Mouse (Mus musculus) forebrain, embryonic 14.5 days (tissue): ENCODE data around the gene A4gnt. TPM values are rescaled to one million over a fixed set of nuclear protein-coding genes. Genes with fewer than 3 reads are reported as not detected.

Experiments used
- ATAC-seq: fragments of 200-750 bp; cut with Nextera tagmentation; 2 replicates; pipeline ENCODE4 v1.8.0; 2017; ENCODE audit warnings: mild to moderate bottlenecking, moderate library complexity
- DNase-seq: peaks from one replicate; pipeline ENCODE4 v3.0.0-alpha.2; 2015; ENCODE audit warnings: low spot score
- H3K27ac ChIP-seq: fragments of 300-500 bp; sonication (generic); 2 replicates; pipeline ENCODE4 v1.5.1; 2014; ENCODE audit warnings: low read depth, mild to moderate bottlenecking, control low read depth, low read length, moderate library complexity
- H3K27me3 ChIP-seq: fragments of 300-500 bp; sonication (generic); replicated peaks from 2 replicates; pipeline ENCODE4 v1.6.1; 2014; ENCODE audit warnings: low read length, control low read depth, mixed read lengths; ENCODE audit not compliant: control insufficient read depth, insufficient read depth
- H3K36me3 ChIP-seq: fragments of 300-500 bp; sonication (generic); 2 replicates; pipeline ENCODE4 v1.6.1; 2014; ENCODE audit warnings: low read length, control low read depth; ENCODE audit not compliant: control insufficient read depth, insufficient read depth
- H3K4me1 ChIP-seq: fragments of 300-500 bp; sonication (generic); 2 replicates; pipeline ENCODE4 v1.6.1; 2014; ENCODE audit warnings: antibody characterized with exemption, low read length, control low read depth; ENCODE audit not compliant: control insufficient read depth, insufficient read depth
- H3K4me2 ChIP-seq: fragments of 300-500 bp; sonication (generic); 2 replicates; pipeline ENCODE4 v1.6.1; 2014; ENCODE audit warnings: mild to moderate bottlenecking, control low read depth, low read length
- H3K4me3 ChIP-seq: fragments of 300-500 bp; sonication (generic); 2 replicates; pipeline ENCODE4 v1.5.1; 2014; ENCODE audit warnings: low read depth, low read length, control low read depth
- H3K9ac ChIP-seq: fragments of 300-500 bp; sonication (generic); 2 replicates; pipeline ENCODE4 v1.6.1; 2014; ENCODE audit warnings: mild to moderate bottlenecking, low read length, control low read depth, moderate library complexity
- H3K9me3 ChIP-seq: fragments of 300-500 bp; sonication (generic); replicated peaks from 2 replicates; pipeline ENCODE4 v1.6.1; 2016; ENCODE audit warnings: low read length, control low read depth, mixed read lengths; ENCODE audit not compliant: control insufficient read depth
- WGBS: fragments of 180-500 bp; shearing (Covaris S2); extraction: QIAGEN DNeasy Blood & Tissue Kit; methylation state at CpG from one replicate; pipeline ENCODE4 v1.1.7; 2014; 5-methylcytosine and 5-hydroxymethylcytosine counted together
- polyA plus RNA-seq: library from polyadenylated mRNA; unstranded; fragments of >200 nt; fragmentation: Nextera tagmentation; extraction: Ambion mirVana; gene quantifications from 2 replicates; pipeline ENCODE4 v1.2.1, GENCODE M21; 2014

Gene A4gnt
- polyA plus RNA-seq, 1 experiment from 2014 or later = not detected

DNA sequence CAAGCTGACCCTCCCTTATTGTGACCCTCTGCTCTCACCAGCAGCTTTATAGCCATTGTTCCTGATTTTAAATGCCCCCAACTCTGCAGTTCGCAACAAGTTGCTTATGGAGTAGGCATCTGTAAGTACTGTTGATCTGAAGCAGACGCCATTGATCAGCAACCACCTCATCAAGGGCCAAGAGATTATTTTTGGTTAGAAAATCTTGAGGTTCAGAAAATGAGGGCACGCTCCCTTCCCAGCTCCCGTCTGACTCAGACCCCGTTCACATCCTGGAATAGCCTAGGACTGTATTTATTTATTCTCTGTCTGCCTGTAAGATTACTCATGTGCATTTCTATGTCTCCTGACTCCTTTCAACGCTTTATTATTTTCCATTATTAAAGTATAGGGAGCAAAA lies 33.1 kb downstream of the A4gnt start:
- no peaks in the 10 kb centered on the region for H3K27me3 ChIP-seq
- H3K9ac ChIP-seq = no peak overlapping the region
- H3K4me1 ChIP-seq = no peaks in the 10 kb centered on the region
- H3K36me3 ChIP-seq = peaks cover 55% of the 10 kb centered on the region
- H3K27ac ChIP-seq = no peak overlapping the region
- ATAC-seq = no peak
- H3K9me3 ChIP-seq = no peaks in the 10 kb centered on the region
- no peak overlapping the region for H3K4me2 ChIP-seq
- 91% methylated on average over 6 of the region's 6 CpGs for WGBS
- no peak for DNase-seq
- H3K4me3 ChIP-seq = no peak overlapping the region

DNA sequence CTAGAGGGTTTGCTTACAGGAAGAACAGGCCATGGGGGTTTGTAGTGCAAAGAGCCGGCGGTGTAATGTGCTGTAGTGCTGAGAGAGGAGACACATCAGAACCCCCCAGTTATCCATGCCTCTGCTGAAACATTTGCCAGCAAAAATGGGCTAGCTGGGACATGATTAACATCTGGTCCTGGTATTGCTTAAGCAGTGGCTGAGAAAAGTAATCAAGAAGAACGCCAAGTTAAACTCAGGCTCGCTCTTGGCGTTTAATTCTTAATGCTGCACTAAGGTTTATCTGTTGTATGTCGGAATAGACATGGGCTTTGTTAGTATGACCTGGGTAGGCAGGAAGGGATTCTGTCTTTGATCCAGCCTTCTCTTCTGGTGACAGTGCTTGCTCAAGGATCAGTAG lies 33.8 kb downstream of the A4gnt start:
- no peak for ATAC-seq
- no peaks in the 10 kb centered on the region for H3K4me1 ChIP-seq
- no peak overlapping the region for H3K4me2 ChIP-seq
- H3K4me3 ChIP-seq = no peak overlapping the region
- no peak overlapping the region for H3K9ac ChIP-seq
- H3K9me3 ChIP-seq = no peaks in the 10 kb centered on the region
- peaks cover 58% of the 10 kb centered on the region for H3K36me3 ChIP-seq
- no peak overlapping the region for H3K27ac ChIP-seq
- H3K27me3 ChIP-seq = no peaks in the 10 kb centered on the region
- 96% methylated on average over 6 of the region's 6 CpGs for WGBS
- no peak for DNase-seq

DNA sequence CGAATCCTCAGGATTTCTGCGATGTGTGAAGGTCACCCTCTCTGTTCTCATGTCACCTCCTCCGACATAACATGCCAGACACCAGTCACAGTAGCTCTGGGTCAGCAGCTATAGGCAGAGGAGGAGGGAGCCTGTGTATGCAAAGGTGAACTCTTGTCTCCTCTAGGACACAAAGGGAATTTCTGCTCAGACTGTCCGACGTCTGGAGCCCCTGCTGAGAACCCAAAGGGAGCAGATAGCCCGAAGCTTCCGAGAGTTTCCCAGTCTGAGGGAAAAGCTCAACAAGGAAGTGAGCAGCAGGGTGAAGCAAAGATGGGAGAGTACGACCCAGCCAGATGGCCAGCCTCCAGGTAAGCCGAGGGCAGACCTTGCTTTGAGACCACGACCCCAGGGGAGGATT lies 48.5 kb downstream of the A4gnt start:
- H3K4me2 ChIP-seq = no peak overlapping the region
- no peaks in the 10 kb centered on the region for H3K4me1 ChIP-seq
- H3K27me3 ChIP-seq = no peaks in the 10 kb centered on the region
- ATAC-seq = no peak
- no peak overlapping the region for H3K27ac ChIP-seq
- 77% methylated on average over 10 of the region's 10 CpGs for WGBS
- no peak for DNase-seq
- H3K4me3 ChIP-seq = no peak overlapping the region
- no peak overlapping the region for H3K9ac ChIP-seq
- H3K9me3 ChIP-seq = no peaks in the 10 kb centered on the region
- H3K36me3 ChIP-seq = peaks cover 36% of the 10 kb centered on the region

DNA sequence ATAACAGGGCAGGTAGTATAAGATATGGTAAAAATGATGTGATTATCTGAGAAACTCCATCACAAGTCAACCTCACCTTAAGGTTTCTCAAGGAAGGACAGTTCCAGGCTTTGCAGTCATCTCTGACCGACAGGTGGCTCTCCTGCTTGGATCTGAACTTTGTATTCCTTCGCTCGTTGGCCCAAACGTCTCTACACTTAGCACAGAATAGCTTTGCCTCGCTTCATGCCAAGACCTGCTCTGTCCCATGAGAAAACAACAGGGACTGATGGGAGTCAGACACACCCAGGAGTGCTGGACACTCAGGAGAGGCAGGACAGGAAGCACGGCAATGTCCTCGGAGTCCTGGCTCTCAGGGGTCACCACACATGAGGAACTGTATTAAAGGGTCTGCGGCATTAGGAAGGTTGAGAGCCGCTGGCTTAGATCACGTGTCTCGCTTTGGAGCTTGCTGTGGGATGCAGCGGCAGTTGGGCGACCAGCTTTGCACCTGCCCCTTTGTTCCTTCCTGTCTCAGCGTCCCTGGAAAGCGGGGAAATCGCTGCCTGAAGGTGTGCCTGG lies 49.4 kb downstream of the A4gnt start:
- WGBS = 81% methylated on average over 16 of the region's 16 CpGs
- peaks cover 31% of the 10 kb centered on the region for H3K36me3 ChIP-seq
- no peaks in the 10 kb centered on the region for H3K9me3 ChIP-seq
- no peak overlapping the region for H3K4me2 ChIP-seq
- no peak overlapping the region for H3K9ac ChIP-seq
- H3K27ac ChIP-seq = no peak overlapping the region
- H3K4me3 ChIP-seq = no peak overlapping the region
- H3K27me3 ChIP-seq = no peaks in the 10 kb centered on the region
- ATAC-seq (0 out of 2 replicates have a peak, but pooled peaks have one; percentile 18), DNase-seq (no peak)
- no peaks in the 10 kb centered on the region for H3K4me1 ChIP-seq

DNA sequence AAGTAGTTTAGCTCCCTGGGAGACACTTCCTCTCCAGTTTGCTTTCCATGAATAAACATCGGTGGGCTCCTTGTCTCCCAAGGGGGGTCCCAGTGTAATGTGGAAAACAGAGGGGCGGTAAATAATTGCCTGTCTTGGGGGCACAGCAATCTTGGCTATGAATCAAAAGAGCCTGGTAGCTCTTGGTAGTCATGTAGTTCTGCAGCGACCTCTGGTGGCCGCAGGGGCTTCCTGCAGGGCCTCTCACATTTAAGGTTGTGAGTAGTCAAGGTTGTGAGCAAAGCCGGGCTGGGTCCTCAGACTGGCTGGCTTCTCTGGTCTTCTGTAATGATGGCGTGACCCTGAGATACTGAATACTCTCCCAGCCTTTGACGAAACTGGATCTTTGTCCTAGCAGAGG lies 50.1 kb downstream of the A4gnt start:
- Histone ChIP-seq H3K4me2 (no peak overlapping the region), H3K36me3 (peaks cover 36% of the 10 kb centered on the region)
- 22% methylated on average over 7 of the region's 7 CpGs for WGBS

GRCm38 (mm10) chr9:99662887-99663286 lies 50.6 kb downstream of the A4gnt start:
- DNase-seq (no peak), ATAC-seq (peak; percentile 15; the same call in 1 of the 2 replicates)
- Histone ChIP-seq H3K4me3 (no peak overlapping the region), H3K4me1 (no peaks in the 10 kb centered on the region), H3K27me3 (no peaks in the 10 kb centered on the region), H3K4me2 (no peak overlapping the region), H3K36me3 (peaks cover 38% of the 10 kb centered on the region), H3K27ac (no peak overlapping the region), H3K9ac (no peak overlapping the region), H3K9me3 (no peaks in the 10 kb centered on the region)
- WGBS = 93% methylated on average over 10 of the region's 10 CpGs

More for the DNA sequence above, 50.1 kb downstream of the A4gnt start:
- H3K27me3 ChIP-seq = no peaks in the 10 kb centered on the region
- no peak overlapping the region for H3K4me3 ChIP-seq
- peak; percentile 91 for DNase-seq
- no peak overlapping the region for H3K9ac ChIP-seq
- ATAC-seq = peak; percentile 70
- H3K4me1 ChIP-seq = no peaks in the 10 kb centered on the region
- no peak overlapping the region for H3K27ac ChIP-seq
- no peaks in the 10 kb centered on the region for H3K9me3 ChIP-seq

DNA sequence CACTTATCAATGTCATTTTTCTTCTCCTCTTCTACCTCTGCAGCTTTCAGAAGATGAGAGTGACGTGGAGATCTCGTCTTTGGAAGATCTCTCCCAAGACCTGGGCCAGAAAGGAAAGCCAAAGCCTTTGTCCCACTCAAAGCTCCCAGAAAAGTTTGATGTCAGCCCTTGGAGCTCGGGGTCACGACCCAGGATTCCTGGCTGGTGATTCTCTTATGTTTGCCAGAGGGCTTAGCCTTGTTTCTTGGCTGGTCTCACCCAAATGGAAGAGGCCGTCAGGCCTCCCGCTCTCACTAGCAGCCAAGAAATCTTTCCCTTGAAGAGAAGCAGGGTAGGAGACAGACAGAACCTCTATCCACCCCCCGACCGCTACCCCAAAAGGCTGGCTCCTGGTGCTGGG lies 55.3 kb downstream of the A4gnt start:
- Histone ChIP-seq H3K4me1 (no peaks in the 10 kb centered on the region), H3K4me3 (no peak overlapping the region), H3K9ac (no peak overlapping the region), H3K27ac (no peak overlapping the region), H3K36me3 (peaks cover 41% of the 10 kb centered on the region), H3K4me2 (no peak overlapping the region), H3K9me3 (no peaks in the 10 kb centered on the region), H3K27me3 (no peaks in the 10 kb centered on the region)
- DNase-seq (no peak), ATAC-seq (no peak)
- WGBS = 92% methylated on average over 8 of the region's 8 CpGs

- no peak overlapping the region for H3K27ac ChIP-seq
- no peaks in the 10 kb centered on the region for H3K4me1 ChIP-seq
- no peak overlapping the region for H3K9ac ChIP-seq
- no peak overlapping the region for H3K4me2 ChIP-seq
- no peak for ATAC-seq
- no peak overlapping the region for H3K4me3 ChIP-seq
- peaks cover 27% of the 10 kb centered on the region for H3K36me3 ChIP-seq
- H3K9me3 ChIP-seq = no peaks in the 10 kb centered on the region
- WGBS = 36% methylated on average over 2 of the region's 2 CpGs
- H3K27me3 ChIP-seq = no peaks in the 10 kb centered on the region
- peak; percentile 14 for DNase-seq
Measured at GRCm38 (mm10) chr9:99671603-99672002, 59.3 kb downstream of the A4gnt start.
